ENCODE assay signal across 17 mouse cellular contexts in genomic region chr6:108190690-108191089, GRCm38 (mm10).
"Had no signal": no experiment of that assay in that cellular context is flagged by ENCODE, and none has a peak within 500 bp of the region (broad histone marks: within the 10 kb centered on the region; RNA-seq: fewer than 3 reads in every experiment).

No protein-coding gene starts in this region.

- ATAC-seq: liver, embryonic 12.5 days; liver, postnatal 0 days; lung, postnatal 0 days; midbrain, embryonic 13.5 days; midbrain, embryonic 15.5 days; midbrain, embryonic 16.5 days had no signal

- DNase-seq: left cerebral cortex, postnatal 4 days; liver; liver, embryonic 13.5 days; liver, postnatal 0 days; lung, adult 18-20 months; lung, adult 2 months; lung, embryonic 14.5 days; lung, postnatal 10 days; lung, postnatal 14 days; lung, postnatal 36 days; lung, postnatal 4 days; midbrain, embryonic 14.5 days had no signal
